Mouse (Mus musculus) gastrocnemius, adult 2 months (tissue): ENCODE results near the gene Kdm2b. TPM values are rescaled to one million over a fixed set of nuclear protein-coding genes. Genes with fewer than 3 reads are reported as not detected.

Experiments
- DNase-seq: peaks from one replicate; pipeline ENCODE4 v3.0.0; 2022
- H3K27ac ChIP-seq: fragments of 200-600 bp; 2 replicates; pipeline ENCODE4 v1.8.1; 2022; ENCODE audit warnings: mild to moderate bottlenecking
- H3K4me3 ChIP-seq: fragments of 200-600 bp; 2 replicates; pipeline ENCODE4 v1.8.1; 2022; ENCODE audit warnings: mild to moderate bottlenecking, moderate library complexity
- CTCF ChIP-seq: fragments of 200-600 bp; IDR thresholded peaks from 2 replicates; pipeline ENCODE4 v1.8.1; 2022; ENCODE audit warnings: antibody characterized with exemption, mild to moderate bottlenecking, moderate library complexity
- intact Hi-C: fragments of 180-260 bp; cut with DNase I; formaldehyde crosslinking; loops from one replicate; pipeline ENCODE4 v1.15.1; 2025
- total RNA-seq, 2 experiments: library from RNA; stranded (reverse); gene quantifications; 2 replicates each; pipeline ENCODE4 v1.2.3; 2021

Gene Kdm2b
- total RNA-seq, 2 experiments from 2014 or later, result 11.5 to 13.3 TPM

- Histone ChIP-seq H3K27ac (no peak overlapping the region), H3K4me3 (no peak overlapping the region)
- intact Hi-C loops, result no loop called here
- DNase-seq, result no peak
- TF ChIP-seq CTCF, result no peak
These were observed 101.6 kb downstream of the Kdm2b start for GRCm38 (mm10) chr5:122887926-122888611.

GRCm38 (mm10) chr5:122887033-122887432 is 102.6 kb downstream of the Kdm2b start:
- intact Hi-C loops, result no loop called here
- Histone ChIP-seq H3K4me3 (no peak overlapping the region), H3K27ac (no peak overlapping the region)
- TF ChIP-seq CTCF, result no peak
- no peak for DNase-seq

- DNase-seq, result no peak
- Histone ChIP-seq H3K27ac (no peak overlapping the region), H3K4me3 (no peak overlapping the region)
- TF ChIP-seq CTCF, result no peak
- intact Hi-C loops, result loop anchor here (5.0 kb wide), 1 partner anchor 72 kb away; no protein-coding TSS in a partner anchor
These were observed 104.9 kb downstream of the Kdm2b start for GRCm38 (mm10) chr5:122884594-122885348.

GRCm38 (mm10) chr5:122883652-122884235 is 105.9 kb downstream of the Kdm2b start:
- Histone ChIP-seq H3K4me3 (no peak overlapping the region), H3K27ac (no peak overlapping the region)
- no peak for DNase-seq
- intact Hi-C loops, result loop anchor here (5.0 kb wide), 1 partner anchor 71 kb away; no protein-coding TSS in a partner anchor
- TF ChIP-seq CTCF, result no peak

DNA sequence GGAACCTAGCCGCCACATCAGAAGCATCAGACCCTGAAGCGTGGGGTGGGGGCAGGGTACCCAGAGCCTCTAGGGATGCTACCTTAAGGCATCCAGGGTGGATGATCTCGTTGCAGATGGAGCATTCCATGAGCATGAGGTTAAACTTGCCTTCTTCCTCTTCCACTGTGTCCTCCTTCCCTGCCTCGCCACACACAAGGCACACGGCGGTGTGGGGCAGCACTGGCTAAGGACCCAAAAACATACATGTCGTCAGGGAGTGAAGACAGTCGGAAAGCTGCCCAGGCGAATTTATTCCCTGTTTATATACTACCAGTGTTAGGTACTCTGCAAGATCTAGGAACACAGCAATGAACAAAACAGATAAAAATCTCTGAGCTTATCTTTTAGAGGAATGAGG is 106.4 kb downstream of the Kdm2b start:
- TF ChIP-seq CTCF, result no peak
- no peak for DNase-seq
- Histone ChIP-seq H3K27ac (no peak overlapping the region), H3K4me3 (no peak overlapping the region)
- intact Hi-C loops, result loop anchor here (5.0 kb wide), 1 partner anchor 71 kb away; no protein-coding TSS in a partner anchor

- TF ChIP-seq CTCF, result no peak
- intact Hi-C loops, result loop anchor here (5.0 kb wide), 1 partner anchor 70 kb away; no protein-coding TSS in a partner anchor
These were observed 107.2 kb downstream of the Kdm2b start for GRCm38 (mm10) chr5:122882256-122883050.

DNA sequence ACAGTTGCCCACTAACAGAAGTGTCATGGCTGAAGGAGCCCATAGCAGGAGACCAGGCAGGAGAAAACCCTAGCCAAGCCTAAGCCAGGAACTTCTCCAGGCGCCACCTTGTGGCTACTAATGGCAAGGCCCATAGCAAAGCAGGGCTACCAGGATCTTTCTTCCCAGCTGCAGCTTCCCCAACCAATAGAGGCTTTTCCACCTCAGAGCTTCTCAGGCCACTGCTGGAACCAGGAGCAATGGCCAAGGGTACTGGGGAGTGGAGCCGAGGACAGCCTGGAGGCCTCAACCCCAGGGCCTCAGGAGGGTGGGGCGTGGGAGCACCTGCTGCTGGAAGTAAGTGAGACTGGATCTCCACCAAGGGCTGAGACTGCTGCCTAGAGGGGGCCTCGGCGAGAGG is 108.3 kb downstream of the Kdm2b start:
- peak; percentile 86 for TF ChIP-seq CTCF
- no peak overlapping the region for H3K27ac ChIP-seq
- no peak overlapping the region for H3K4me3 ChIP-seq
- DNase-seq, result peak; percentile 69
- intact Hi-C loops, result loop anchor here (5.0 kb wide), 1 partner anchor 69 kb away; no protein-coding TSS in a partner anchor

More at GRCm38 (mm10) chr5:122882256-122883050, 107.2 kb downstream of the Kdm2b start:
- Histone ChIP-seq H3K27ac (no peak overlapping the region), H3K4me3 (no peak overlapping the region)
- no peak for DNase-seq

DNA sequence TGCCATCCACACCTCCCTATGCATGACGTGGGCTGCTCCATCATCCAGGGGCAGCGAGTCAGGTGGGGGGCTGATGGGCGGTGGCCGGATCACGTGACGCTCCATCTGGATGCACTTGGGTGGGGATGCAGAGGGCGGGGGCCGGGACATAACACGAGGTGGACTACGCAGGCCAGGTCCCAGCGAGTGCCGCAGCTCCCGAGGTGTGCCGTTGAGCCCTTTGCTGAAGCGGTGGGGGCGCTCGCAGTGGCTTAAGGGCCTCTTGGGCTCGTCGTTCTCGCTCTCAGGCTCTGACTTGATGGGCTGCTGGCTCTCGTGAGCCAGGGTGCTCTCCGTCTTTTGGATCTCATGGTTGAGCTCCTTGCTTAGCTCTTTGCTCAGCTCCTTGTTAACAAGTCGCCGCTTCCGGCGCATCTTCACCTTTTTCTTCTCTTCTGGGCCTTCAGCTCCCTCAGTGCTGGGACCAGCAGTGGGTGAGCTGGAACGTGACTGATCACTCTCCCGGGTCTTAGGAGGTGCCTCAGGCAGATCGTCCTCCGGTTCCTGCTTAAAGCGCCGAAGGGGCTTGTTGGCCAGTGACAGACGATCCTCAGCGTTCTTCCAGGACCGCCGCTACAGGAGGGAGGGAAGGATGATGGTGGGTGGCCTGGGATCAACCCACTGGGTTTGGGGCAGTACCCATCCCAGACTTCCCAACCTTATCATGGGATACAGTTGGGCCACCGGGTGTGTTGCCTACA is 109.2 kb downstream of the Kdm2b start:
- intact Hi-C loops, result loop anchor here (5.0 kb wide), 1 partner anchor 68 kb away; no protein-coding TSS in a partner anchor
- no peak overlapping the region for H3K27ac ChIP-seq
- no peak overlapping the region for H3K4me3 ChIP-seq
- TF ChIP-seq CTCF, result no peak
- no peak for DNase-seq

- no peak for DNase-seq
- Histone ChIP-seq H3K27ac (no peak overlapping the region), H3K4me3 (no peak overlapping the region)
- intact Hi-C loops, result no loop called here
- no peak for TF ChIP-seq CTCF
These were observed 113.0 kb downstream of the Kdm2b start for GRCm38 (mm10) chr5:122876671-122877070.

GRCm38 (mm10) chr5:122874359-122874758 is 115.3 kb downstream of the Kdm2b start:
- intact Hi-C loops, result no loop called here
- no peak for DNase-seq
- no peak overlapping the region for H3K4me3 ChIP-seq
- no peak for TF ChIP-seq CTCF
- H3K27ac ChIP-seq, result no peak overlapping the region

- TF ChIP-seq CTCF, result no peak
- intact Hi-C loops, result no loop called here
- DNase-seq, result no peak
- H3K4me3 ChIP-seq, result no peak overlapping the region
- H3K27ac ChIP-seq, result no peak overlapping the region
These were observed 116.0 kb downstream of the Kdm2b start for GRCm38 (mm10) chr5:122873573-122873972.

GRCm38 (mm10) chr5:122872626-122873025 is 117.0 kb downstream of the Kdm2b start:
- intact Hi-C loops, result no loop called here
- TF ChIP-seq CTCF, result no peak
- no peak for DNase-seq
- H3K27ac ChIP-seq, result no peak overlapping the region
- no peak overlapping the region for H3K4me3 ChIP-seq
